Mouse (Mus musculus): ENCODE data around the gene G2e3. TPM values are rescaled to one million over a fixed set of nuclear protein-coding genes. Genes with fewer than 3 reads are reported as not detected.
A peak's percentile ranks its signal among the peaks of the same experiment; 100 is the strongest.

The G2e3 gene
- 13.7 and 18.2 TPM in 2 replicates for total RNA-seq (2021)
- long read RNA-seq, full-length matches to known transcripts = 3 of 5 reads
- long read RNA-seq, partial matches to known transcripts = 0 of 5 reads
- long read RNA-seq, other reads (novel, unspliced or antisense) = 2 of 5 reads

DNA sequence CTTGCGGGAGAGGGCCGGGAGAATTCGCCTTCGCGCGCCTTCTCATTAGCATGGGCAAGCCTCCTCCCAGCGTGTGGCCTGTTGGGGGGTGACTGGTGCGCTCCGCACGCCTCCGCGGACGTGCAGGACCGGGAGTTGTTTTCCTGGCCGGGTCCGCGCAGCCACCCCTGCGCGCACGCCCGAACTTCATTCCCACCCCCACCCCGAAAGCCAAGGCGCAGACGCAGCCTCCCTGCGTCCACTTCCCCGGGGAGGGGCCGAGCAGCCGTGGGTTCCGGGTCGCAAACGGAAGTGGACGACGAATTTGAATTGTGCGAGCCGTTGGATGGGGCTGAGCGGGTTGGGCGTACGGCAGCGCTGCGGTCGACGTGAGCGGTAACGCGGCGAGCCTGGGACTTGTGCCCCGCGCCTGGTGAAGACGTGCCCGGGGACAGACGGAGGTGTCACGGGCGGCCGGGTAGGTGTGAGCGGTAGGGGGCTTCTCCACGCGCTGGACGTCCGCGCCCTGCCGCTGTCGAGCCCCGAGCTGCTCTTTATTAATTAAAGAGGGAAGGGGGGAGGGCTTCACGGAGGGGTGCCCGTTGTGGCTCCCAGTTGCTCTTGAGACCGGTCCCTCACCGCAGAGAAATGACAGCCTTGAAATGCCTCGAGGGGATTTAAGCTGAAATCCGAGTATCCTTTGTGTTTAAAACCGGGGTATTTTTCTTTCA is at the start of gene G2e3:
G2e3 (plus strand) TSS at position 74 of the 710 bp plus-strand sequence.
- peak; percentile 90 for DNase-seq

GRCm38 (mm10) chr12:51323604-51324003 is 24.3 kb upstream of the G2e3 start:
- DNase-seq = no peak

GRCm38 (mm10) chr12:51326819-51327218 is 21.0 kb upstream of the G2e3 start:
- DNase-seq = no peak

DNA sequence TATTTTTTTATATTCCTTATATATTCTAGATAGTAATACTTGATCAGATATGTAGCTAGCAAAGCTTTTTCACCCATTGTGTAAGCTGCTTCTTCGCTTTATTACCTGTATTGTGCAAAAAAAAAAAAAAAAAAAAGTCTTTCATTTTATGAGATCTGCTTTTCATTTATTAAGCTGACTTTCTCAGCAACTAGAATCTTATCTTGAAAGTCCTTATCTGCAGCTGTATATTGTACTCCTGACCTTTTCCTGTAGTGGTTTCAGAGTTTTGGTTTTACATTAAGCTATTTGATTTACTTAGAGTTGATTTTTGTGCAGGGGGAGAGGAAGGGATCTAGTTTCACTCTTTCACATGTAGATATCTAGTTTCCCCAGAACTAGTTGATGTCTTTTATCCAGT is 10.8 kb upstream of the G2e3 start:
- no peak for DNase-seq

- DNase-seq = no peak
Observed at GRCm38 (mm10) chr12:51346121-51346520, 1.7 kb upstream of the G2e3 start.

- no peak for DNase-seq
Observed at GRCm38 (mm10) chr12:51348698-51348998, 787 bp downstream of the G2e3 start.

DNA sequence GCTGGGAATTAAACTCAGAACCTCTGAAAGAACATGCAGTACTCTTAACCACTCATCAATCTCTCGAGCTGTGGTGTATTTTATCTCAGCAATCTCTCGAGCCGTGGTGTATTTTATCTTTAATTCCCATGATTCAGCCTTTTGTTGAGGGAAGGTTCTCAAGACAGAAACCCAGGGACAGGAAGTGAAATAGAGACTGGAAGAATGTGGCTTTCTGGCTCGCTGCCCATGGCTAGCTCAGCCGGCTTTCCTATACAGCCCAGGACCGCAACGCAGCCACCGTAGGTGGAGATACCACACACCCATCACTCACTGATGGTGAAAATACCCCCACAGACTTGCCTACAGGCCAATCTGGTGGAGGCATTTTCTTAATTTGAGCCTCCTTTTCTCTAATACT is 7.4 kb downstream of the G2e3 start:
- DNase-seq = peak; percentile 28

GRCm38 (mm10) chr12:51361294-51361693 is 13.4 kb downstream of the G2e3 start:
- no peak for DNase-seq

DNA sequence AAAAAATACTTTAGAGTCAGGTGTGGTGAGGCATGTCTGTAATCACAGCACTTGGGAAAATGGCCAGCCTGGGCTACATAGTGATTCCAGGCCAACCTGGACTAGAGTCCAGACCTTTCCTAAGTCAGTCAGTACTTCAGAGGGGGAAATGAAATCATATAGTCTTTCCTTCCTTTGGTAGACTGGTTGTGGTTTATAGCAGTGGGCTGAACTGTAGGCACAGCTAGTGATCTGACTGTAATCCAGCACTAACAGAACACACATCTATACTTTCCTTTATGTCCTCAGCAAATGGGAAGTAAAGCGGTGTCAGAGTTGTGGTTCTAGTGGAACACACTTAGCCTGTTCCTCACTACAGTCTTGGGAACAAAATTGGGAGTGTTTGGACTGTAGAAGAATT is 15.0 kb downstream of the G2e3 start:
- no peak for DNase-seq

DNA sequence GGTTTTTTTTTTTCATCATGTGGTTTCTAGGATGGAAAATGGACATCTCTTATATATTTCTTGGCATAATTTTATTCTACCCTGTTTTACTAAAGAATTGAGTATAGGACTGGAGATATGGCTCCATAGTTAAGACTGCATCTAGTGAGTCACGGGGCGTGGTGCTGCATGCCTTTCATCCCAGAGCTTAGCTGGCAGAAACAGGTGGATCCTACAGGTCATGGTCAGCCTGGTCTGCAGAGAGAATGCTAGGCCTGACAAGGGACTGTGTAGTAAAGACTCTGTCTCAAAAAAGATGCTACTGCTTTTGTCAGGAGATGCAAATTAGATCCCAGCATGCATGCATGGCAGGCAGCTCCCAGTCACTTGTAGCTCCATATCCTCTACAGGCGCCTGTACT is 20.6 kb downstream of the G2e3 start:
- DNase-seq = no peak

DNA sequence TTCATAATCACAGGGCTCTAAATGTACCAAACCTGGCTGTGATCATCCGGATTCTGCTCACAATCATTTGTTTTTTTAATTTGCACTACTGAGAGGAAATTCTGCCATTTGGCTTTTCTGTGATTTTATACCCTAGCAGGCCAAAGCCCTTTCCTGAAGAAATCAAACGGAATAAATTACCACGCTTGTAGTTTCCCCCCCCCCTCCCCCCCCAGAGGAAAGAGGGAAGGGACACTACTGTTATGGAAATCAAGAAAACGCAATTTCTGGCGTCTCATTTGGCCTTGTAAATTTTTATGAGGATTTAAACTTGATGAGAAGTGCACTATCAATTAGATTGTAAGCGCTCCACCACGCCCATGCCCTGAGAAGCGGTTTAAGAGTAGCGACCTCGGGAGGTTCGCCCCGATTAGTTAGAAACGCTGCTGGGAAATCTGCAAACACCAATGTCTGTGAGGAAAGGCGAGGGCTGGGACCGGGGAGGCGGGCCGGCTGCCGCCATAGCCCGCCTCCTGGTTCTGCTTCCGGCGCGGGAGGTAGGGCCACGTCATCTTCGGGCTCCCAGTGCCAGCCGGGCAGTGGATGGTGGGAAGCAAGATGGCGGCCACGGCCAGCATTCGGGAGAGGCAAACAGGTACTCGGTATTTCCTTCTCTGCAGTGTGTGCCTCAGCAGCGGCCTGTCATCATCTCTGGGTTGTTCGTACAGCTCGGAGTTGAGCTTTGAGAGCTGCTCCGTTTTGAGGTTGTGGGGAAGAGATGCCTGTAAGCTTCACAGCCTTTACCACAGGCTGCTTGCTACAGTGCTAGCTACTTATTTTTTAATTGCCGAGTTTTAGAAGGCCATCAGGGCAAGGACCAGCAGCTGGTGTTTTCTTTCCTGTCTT is 29.4 kb downstream of the G2e3 start, which contains the start of gene Scfd1:
Scfd1 (plus strand) TSS at position 508 of the 885 bp plus-strand sequence.
- peak; percentile 92 for DNase-seq

DNA sequence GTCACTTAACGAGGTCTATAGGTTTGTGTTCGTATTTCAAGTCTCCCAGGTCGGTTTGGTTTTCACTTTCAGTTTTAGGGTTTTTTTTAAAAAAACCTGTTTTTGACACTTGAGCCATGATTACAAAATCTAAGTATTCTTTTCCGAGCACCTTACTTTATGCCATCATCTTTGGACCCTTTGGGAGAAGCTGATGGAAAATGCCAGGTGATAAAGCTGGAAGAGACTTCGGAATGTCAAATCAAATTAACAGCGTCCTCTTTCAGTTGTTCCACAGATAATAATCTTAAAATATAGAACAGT is 30.0 kb downstream of the G2e3 start:
- no peak for DNase-seq

DNA sequence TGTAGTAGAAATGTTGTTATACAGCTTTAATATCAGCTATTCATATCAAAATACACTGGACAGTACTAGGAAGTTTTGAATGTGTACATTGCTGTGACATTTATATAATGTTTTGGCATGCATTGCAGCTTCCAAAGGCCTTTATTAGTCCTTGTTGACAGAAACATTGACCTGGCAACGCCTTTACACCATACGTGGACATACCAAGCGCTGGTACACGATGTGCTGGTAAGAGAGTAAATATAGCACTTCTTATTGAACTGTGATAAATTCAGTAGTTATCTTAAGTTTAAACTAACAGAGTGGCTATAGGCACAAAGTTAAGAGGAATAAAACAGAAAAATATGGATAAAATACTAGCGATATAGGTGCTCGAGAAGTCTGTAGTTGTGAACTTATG is 52.0 kb downstream of the G2e3 start:
- no peak for DNase-seq

- peak; percentile 5 for DNase-seq
Observed at GRCm38 (mm10) chr12:51402060-51402698, 54.3 kb downstream of the G2e3 start.

- DNase-seq = no peak
Observed at GRCm38 (mm10) chr12:51403987-51404586, 56.2 kb downstream of the G2e3 start.

- no peak for DNase-seq
Observed at GRCm38 (mm10) chr12:51411362-51411761, 63.5 kb downstream of the G2e3 start.

Other genes starting within 250 kb of the G2e3 start
- gene Scfd1, start 29.4 kb downstream of the G2e3 start, total RNA-seq (2021) = 65.0 and 72.2 TPM in 2 replicates
- gene Coch, start 245.3 kb downstream of the G2e3 start, total RNA-seq (2021) = 0.46 TPM in 1 of 2 replicates, not detected in the other